In the genomic region with DNA sequence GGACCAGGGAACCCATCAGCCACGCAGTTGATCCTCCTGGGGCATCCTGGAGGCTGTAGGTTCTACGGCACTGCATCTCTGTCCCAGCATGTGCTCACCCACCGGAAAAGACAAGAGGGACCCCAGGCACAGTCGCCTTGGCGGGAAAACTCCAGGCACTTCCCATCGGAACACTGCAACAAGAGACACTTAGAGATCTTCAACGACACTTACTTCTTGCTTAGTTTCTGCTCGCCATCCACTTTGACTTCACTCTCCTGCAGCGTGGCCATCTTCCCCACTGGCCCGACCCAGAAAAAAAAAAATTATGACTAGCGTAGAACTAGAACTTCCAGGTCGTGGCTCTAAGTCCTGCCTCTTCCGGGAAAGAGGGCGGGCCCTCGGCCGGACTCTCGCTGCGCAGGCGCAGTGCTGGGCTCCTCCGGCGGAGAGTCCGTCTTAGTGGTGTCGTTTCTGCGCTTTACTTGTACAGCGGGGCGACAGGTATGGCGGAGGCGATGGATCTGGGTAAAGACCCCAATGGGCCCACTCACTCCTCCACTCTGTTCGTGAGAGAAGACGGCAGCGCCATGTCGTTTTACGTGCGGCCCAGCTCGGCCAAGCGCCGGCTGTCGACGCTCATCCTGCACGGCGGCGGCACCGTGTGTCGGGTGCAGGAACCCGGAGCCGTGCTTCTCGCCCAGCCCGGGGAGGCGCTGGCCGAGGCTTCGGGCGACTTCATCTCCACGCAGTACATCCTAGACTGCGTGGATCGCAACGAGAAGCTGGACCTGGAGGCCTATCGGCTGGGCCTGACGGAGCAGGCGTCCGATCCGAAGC, we compare ENCODE assay signal across 8 mouse cellular contexts. TPM values are rescaled to one million over a fixed set of nuclear protein-coding genes. Genes with fewer than 3 reads are reported as not detected.
DNase-seq lines count a peak whose midpoint lies in the region; ATAC-seq lines count a peak whose summit lies in the region.

A gene (minus strand): TSS at position 327 of the 819 bp plus-strand sequence.
A gene (plus strand): TSS at position 402 of the 819 bp plus-strand sequence.

- DNase-seq in R1 (ENCODE audit: low read depth, low spot score), result peak; percentile 96
- DNase-seq in cerebellum, postnatal 25 days, result peak; percentile 94 to 96
- peak; percentile 78 to 86 for DNase-seq in frontal cortex, postnatal 25 days (ENCODE audit: low spot score in 2 of 2)
- peak; percentile 96 for DNase-seq in hindbrain, embryonic 14.5 days (ENCODE audit: low spot score)
- peak; percentile 90 to 91 for DNase-seq in layer of hippocampus, postnatal 36 days
- peak; percentile 94 for DNase-seq in lung, postnatal 36 days
- peak; percentile 96 for DNase-seq in retina, postnatal 1 day
- peak; percentile 88 to 90 for DNase-seq in urinary bladder, adult 18-20 months (ENCODE audit: low spot score in 2 of 2)

- peaks cover 11% of the 10 kb centered on the region for H3K36me3 ChIP-seq in hindbrain, embryonic 14.5 days (replicated peaks; ENCODE audit: control insufficient read depth, insufficient read depth)

- H3K27ac ChIP-seq in hindbrain, embryonic 14.5 days, result peak within 1 kb of the TSS; percentile 77

- no peaks in the 10 kb centered on the region for H3K9me3 ChIP-seq in hindbrain, embryonic 14.5 days (ENCODE audit: control insufficient read depth, low read length)

- H3K27me3 ChIP-seq in hindbrain, embryonic 14.5 days (ENCODE audit: control insufficient read depth, insufficient read depth, low read length), result no peaks in the 10 kb centered on the region

- WGBS in hindbrain, embryonic 14.5 days, result under 1% methylated on average over 61 of the region's 61 CpGs

- peak within 1 kb of the TSS; percentile 88 for H3K4me3 ChIP-seq in hindbrain, embryonic 14.5 days (replicated peaks; ENCODE audit: low read length)

- peak; percentile 93 for ATAC-seq in hindbrain, embryonic 14.5 days (ENCODE audit: low FRiP score)

- peak within 1 kb of the TSS; percentile 91 for H3K9ac ChIP-seq in hindbrain, embryonic 14.5 days

- H3K4me2 ChIP-seq in hindbrain, embryonic 14.5 days (replicated peaks), result peak within 1 kb of the TSS; percentile 89

- H3K4me1 ChIP-seq in hindbrain, embryonic 14.5 days (replicated peaks; ENCODE audit: control insufficient read depth, insufficient read depth, low read length), result peaks cover 19% of the 10 kb centered on the region

RNA-seq across cellular contexts. Expression of the first gene that starts in this region (rescaled TPM):
- polyA plus RNA-seq in hindbrain, embryonic 14.5 days (2014; fragmentation: Nextera tagmentation; extraction: Ambion mirVana), result 190 and 196 TPM in 2 replicates
- total RNA-seq in layer of hippocampus, postnatal 36 days (2021), result 10 to 100 TPM; 74.8 to 79.1 TPM

RNA-seq across cellular contexts. Expression of the second gene that starts in this region (rescaled TPM):
- polyA plus RNA-seq in hindbrain, embryonic 14.5 days (2014; fragmentation: Nextera tagmentation; extraction: Ambion mirVana), result 57.4 and 60.0 TPM in 2 replicates
- 10 to 100 TPM; 40.0 to 41.8 TPM for total RNA-seq in layer of hippocampus, postnatal 36 days (2021)

Comparison
In these comparisons a context has a peak if more than half of its experiments do, and no peak if none do; other contexts are left out.
1. Peak in every context shown above with its lines: DNase-seq, ATAC-seq, H3K4me3 ChIP-seq and H3K27ac ChIP-seq.